Mouse (Mus musculus): ENCODE results near the gene Gsap.
"Not testable (repeated sequence)": the region's sequence is repeated elsewhere in the genome, so short reads cannot be mapped to it uniquely, and the experiment has no call there.

Gene Gsap

DNA sequence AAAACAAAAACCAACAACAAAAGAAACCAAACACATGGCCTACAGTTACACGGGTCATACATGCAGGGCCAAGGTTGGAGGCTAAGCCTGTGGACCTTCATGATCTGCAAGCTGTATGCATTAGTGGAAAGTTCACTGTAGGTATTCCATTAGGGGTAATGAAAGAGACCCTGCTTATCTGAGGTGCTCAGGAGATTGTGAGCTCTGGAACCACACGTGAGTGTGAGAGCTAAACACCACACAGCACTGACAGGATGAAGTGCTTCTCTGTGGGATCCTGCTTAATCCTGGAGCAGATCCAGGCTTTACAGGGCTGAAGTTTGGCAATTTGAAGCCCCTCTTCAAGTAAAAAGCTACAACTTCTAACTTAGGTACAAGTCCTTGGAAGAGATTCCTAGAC lies 134.1 kb downstream of the Gsap start:
- DNase-seq (ENCODE audit: low read depth, low spot score) = no peak

DNA sequence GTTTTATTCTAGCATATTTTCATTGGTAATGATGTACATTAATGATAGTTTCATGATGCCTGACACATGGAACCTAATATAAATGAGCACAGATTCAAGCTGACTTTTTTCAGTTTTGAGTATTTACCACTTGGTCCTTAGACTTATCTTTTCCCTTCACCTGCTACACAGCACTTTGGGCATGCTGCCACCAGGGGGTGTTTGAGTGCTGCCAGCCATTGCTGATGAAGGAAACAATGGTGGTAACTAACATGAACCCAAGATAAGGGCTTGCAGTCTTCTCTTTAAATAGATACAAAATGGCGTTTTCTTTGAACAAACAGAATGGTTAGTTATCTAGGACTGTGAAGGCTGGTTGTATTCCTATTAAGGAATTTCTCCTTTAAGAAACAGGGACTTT lies 140.4 kb downstream of the Gsap start:
- peak; percentile 43 for DNase-seq (ENCODE audit: low read depth, low spot score)

DNA sequence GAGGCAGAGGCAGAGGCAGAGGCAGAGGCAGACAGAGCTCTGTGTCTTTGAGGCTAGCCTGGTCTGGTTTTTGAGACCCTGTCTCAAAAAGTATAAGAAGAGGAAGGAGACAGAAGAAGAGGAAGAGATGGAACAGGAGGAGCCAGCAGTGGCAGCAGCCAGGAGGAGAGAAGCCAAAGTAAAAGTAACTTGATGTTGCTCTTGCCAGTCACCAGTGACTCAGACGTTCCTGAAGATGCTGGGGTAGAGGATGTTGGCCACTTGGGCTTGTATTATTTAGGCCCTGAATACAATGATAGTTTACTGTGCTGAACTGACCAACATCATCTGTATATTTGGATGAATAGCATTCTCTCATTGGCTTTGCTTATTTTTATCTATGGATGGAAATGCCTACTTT lies 142.5 kb downstream of the Gsap start:
- no peak for DNase-seq (ENCODE audit: low read depth, low spot score)

DNA sequence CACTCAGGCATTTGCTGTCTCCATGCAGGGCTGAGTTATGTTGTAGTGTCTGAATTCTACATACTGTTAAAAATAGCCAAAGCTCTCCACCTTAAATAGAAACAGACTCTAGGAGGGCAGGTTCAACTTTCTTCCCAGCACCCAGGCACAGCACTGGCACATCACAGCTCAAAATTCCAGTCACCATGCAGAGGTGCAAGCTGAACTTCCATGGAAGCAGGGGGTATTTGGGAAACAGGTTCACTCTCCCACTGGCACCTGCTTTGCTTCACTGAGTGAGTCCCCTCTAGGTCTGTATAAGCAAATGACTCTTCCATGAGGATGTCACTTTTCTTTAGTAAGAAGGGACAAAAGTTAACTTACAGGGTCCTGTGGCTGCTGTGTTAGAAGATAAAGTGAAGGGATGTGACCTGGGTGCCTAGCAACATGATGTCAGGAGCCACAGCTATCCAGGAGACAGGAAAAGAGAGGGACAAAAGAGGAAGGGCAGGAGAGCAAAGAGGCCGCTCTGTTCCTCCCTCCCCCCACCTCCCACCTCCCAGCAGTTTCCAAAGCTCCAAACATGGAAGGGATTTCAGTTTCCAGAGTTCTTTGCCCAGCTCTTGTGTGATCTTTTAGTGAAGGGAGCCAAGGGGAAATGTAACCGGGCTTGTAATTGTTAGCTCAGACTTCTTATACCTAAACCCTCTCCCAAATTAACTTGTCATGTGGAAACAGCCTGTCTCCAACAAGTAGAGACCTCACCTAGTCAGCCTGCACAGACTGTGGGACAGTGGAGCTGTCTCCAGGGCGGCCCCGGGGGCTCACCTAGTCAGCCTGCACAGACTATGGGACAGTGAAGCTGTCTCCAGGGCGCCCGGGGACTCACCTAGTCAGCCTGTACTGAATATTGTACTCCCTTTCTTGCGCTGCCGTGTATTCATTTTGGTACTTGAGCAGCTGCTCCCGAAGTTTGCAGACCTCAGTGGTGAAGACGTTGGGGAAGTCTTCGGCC lies 143.9 kb downstream of the Gsap start:
- no peak for DNase-seq (ENCODE audit: low read depth, low spot score)

DNA sequence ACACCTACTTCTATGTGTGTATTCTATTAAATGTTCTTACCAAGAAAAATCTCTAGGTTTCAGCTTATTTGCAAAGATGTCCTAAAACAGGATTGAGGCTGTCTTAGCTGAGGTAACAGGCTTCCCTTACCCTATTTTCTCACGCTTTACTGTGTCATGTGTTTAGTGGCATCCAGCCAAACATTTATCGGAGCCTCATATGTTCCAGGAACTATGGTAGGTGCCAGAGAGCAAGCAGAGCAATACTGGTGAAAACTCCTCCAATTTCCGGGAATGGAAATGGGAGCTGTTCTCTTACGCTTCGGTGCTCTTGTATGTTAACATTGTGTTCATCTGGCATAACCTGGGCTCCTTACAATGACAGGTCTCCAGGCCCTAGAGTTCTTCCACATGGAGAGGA lies 145.6 kb downstream of the Gsap start:
- DNase-seq (ENCODE audit: low read depth, low spot score) = no peak

DNA sequence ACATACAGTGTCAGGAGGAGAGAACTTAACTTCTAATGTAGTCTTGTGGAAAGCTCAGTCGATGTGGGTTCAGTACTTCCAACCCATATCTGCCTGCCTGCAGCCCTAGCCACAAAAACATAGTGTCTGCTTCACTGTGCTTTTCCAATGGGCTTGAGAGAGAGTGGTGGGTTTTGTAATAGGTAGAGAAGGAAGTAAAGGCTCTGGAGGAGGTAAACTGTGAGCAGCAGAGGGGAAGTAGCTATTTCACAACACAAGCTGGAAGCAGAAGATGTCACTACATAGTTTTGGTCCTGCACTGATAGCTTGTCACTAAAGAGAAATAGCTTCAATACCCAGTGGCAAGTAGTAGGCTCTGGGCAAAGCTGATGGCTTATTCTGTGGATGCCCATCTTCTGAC lies 146.1 kb downstream of the Gsap start:
- no peak for DNase-seq (ENCODE audit: low read depth, low spot score)

DNA sequence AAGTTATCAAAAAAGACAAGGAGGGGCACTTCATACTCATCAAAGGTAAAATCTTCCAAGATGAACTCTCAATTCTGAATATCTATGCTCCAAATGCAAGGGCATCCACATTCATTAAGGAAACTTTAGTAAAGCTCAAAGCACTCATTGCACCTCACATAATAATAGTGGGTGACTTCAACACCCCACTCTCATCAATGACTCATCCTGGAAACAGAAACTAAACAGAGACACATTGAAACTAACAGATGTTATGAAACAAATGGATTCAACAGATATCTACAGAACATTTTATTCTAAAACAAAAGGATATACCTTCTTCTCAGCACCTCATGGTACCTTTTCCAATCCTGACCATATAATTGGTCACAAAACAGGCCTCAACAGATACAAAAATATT lies 156.2 kb downstream of the Gsap start:
- not testable (repeated sequence) for DNase-seq (ENCODE audit: low read depth, low spot score)

DNA sequence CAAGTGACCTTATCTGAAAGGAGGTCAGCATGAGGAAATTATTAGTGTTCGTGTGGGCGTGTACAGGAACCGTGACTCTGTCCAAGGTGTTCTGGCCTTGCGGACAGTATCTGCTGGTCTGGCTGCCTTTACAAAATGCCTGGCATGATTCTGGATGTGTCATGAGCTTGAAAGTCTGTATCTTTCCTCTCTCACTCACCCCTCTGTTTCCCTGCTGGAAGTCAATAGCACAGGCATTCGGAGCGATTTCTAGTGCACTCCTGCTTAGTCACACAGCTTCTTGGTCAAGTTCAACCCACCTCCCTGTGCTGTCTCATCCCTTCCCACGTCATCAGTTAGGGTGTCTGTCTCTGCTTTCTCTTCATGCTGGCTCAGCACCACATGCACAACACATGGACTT lies 162.3 kb downstream of the Gsap start:
- DNase-seq (ENCODE audit: low read depth, low spot score) = no peak

DNA sequence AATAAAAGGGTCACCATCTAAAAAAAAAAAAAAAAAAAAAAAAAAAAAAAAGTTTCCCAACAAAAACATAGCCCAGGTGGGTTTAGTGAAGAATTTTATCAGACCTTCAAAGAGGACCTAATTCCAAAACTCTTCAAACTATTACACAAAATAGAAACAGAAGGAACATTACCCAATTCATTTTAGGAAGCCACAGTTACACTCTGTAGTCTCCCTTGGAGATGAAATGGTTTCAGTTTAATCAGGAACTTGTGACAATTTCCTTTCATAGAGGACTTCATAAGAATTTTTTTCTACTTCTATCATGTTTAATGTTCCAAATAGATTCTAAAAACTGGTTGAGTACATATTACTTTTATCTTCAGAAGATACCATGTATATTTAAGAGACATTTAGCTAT lies 165.6 kb downstream of the Gsap start:
- DNase-seq (ENCODE audit: low read depth, low spot score) = no peak

DNA sequence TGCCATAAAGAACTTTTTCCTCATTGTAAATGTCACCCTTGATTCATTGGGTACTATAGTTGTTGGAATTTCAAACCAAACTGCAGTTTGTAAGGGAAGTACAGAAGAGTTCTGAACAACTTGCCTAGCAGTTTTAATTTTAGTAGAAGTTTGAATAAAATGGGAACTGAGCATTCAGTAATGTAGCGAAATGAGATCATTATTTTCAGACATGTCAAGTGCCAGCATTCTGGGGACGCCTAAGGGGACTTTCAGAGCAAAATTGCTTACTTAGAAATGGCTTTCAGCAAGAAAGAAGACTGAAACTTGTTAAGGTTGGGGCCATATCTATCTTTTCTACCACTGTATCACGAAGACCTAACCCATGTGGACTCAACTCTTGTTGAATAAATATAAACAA lies 172.6 kb downstream of the Gsap start:
- DNase-seq (ENCODE audit: low read depth, low spot score) = no peak

DNA sequence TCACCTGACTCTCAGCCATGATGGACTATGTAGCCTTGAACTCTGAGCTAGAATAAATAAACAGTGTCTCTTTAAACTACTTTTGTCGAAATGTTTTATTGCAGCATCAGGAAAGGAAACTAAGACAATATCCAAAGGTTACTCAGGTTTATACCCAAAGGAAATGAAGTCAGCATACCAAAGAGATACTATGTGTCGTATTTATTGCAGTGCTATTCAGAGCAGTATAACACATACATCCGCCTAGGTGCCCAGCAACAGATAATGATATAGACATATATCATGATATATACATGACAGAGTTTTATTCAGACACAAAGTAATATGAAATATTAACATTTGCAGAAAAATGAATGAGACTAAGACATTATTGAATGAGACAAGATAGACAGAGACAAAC lies 177.3 kb downstream of the Gsap start:
- DNase-seq (ENCODE audit: low read depth, low spot score) = no peak
